Mouse (Mus musculus): Measurements from ENCODE around the gene Doc2b. TPM values are rescaled to one million over a fixed set of nuclear protein-coding genes. Genes with fewer than 3 reads are reported as not detected.

The Doc2b gene
- total and polyA plus RNA-seq, 3 experiments, result not detected

GRCm38 (mm10) chr11:75785897-75786296, 10.0 kb downstream of the Doc2b start:
- no peaks in the 10 kb centered on the region for H3K4me1 ChIP-seq (ENCODE audit: control insufficient read depth in 1 of 2, insufficient read depth in 2 of 2)
- no peak overlapping the region for H3K4me2 ChIP-seq (ENCODE audit: insufficient read depth, low read depth, poor library complexity, severe bottlenecking)
- peaks cover 24% of the 10 kb centered on the region for H3K27me3 ChIP-seq (replicated peaks)
- in situ Hi-C loops (cut with MboI; ENCODE audit: low pct_ligation_motif_present, low pct_unique_long_range_greater_than_20kb, low sequenced_read_pairs) (loop anchor here (5.0 to 10.0 kb wide), 2 partner anchors 181 to 619 kb away; partner anchors contain the start of gene Timm22), dilution Hi-C loops (cut with MboI; ENCODE audit: extremely low pct_ligation_motif_present, extremely low pct_unique_long_range_greater_than_20kb, low sequenced_read_pairs) (no loop called here)
- no peaks in the 10 kb centered on the region for H3K36me3 ChIP-seq (replicated peaks in 1 of 2; ENCODE audit: control insufficient read depth in 1 of 2, insufficient read depth in 1 of 2, low read length in 1 of 2)
- H3K9ac ChIP-seq (ENCODE audit: insufficient read depth, low read depth), result no peak overlapping the region
- H3K27ac ChIP-seq (ENCODE audit: insufficient read depth, low read depth), result no peak overlapping the region
- no peaks in the 10 kb centered on the region for H3K9me3 ChIP-seq (replicated peaks; ENCODE audit: low read length)
- H3K79me2 ChIP-seq (replicated peaks; ENCODE audit: control insufficient read depth, extremely low read depth, insufficient read depth, poor library complexity, severe bottlenecking), result no peaks in the 10 kb centered on the region
- no peak for DNase-seq (ENCODE audit: extremely low read depth)
- TF ChIP-seq E2F4 (IDR thresholded peaks at IDR 0.05; ENCODE audit: insufficient replicate concordance, low read depth, low read length) (no peak), TCF12 (IDR thresholded peaks at IDR 0.05; ENCODE audit: low read depth, low read length) (no peak), ZNF384 (IDR thresholded peaks at IDR 0.05; ENCODE audit: low read depth, low read length) (no peak), RAD21 (IDR thresholded peaks at IDR 0.05; ENCODE audit: low read depth, low read length) (no peak), BHLHE40 (IDR thresholded peaks at IDR 0.05; ENCODE audit: low read depth, low read length) (no peak), MAX (IDR thresholded peaks at IDR 0.05; ENCODE audit: low read length) (no peak), CHD2 (IDR thresholded peaks at IDR 0.05; ENCODE audit: low read length) (no peak), NRF1 (IDR thresholded peaks at IDR 0.05; ENCODE audit: low read depth, low read length) (no peak), ZMIZ1 (IDR thresholded peaks at IDR 0.05; ENCODE audit: low read depth, low read length) (no peak), SIN3A (IDR thresholded peaks at IDR 0.05; ENCODE audit: low read length) (no peak), ETS1 (conservative IDR thresholded peaks at IDR 0.05; ENCODE audit: low read depth, low read length) (no peak), IRF4 (IDR thresholded peaks at IDR 0.05; ENCODE audit: low read depth, low read length) (no peak), UBTF (IDR thresholded peaks at IDR 0.05; ENCODE audit: low read depth, low read length) (no peak), KAT2A (IDR thresholded peaks at IDR 0.05; ENCODE audit: insufficient replicate concordance, low read length) (no peak), SMC3 (IDR thresholded peaks at IDR 0.05; ENCODE audit: low read depth, low read length) (no peak), MYC (IDR thresholded peaks at IDR 0.05; ENCODE audit: low read depth, low read length) (no peak), MEF2A (IDR thresholded peaks at IDR 0.05; ENCODE audit: borderline replicate concordance, low read depth, low read length) (no peak), MXI1 (IDR thresholded peaks at IDR 0.05; ENCODE audit: low read depth, low read length) (no peak), EP300 (IDR thresholded peaks at IDR 0.05; ENCODE audit: low read length) (no peak)
- H3K4me3 ChIP-seq (replicated peaks in 1 of 3; ENCODE audit: low read depth in 2 of 3, low read length in 2 of 3, poor library complexity in 1 of 3), result no peak overlapping the region

GRCm38 (mm10) chr11:75783799-75784198, 12.1 kb downstream of the Doc2b start:
- dilution Hi-C loops (cut with MboI; ENCODE audit: extremely low pct_ligation_motif_present, extremely low pct_unique_long_range_greater_than_20kb, low sequenced_read_pairs) (no loop called here), in situ Hi-C loops (cut with MboI; ENCODE audit: low pct_ligation_motif_present, low pct_unique_long_range_greater_than_20kb, low sequenced_read_pairs) (loop anchor here (5.0 to 10.0 kb wide), 3 partner anchors 119 to 621 kb away; partner anchors contain the start of gene Timm22)
- Histone ChIP-seq H3K4me3 (replicated peaks in 1 of 3; ENCODE audit: low read depth in 2 of 3, low read length in 2 of 3, poor library complexity in 1 of 3) (no peak overlapping the region), H3K9me3 (replicated peaks; ENCODE audit: low read length) (no peaks in the 10 kb centered on the region), H3K27me3 (replicated peaks) (peaks cover 8% of the 10 kb centered on the region), H3K36me3 (replicated peaks in 1 of 2; ENCODE audit: control insufficient read depth in 1 of 2, insufficient read depth in 1 of 2, low read length in 1 of 2) (no peaks in the 10 kb centered on the region), H3K4me2 (ENCODE audit: insufficient read depth, low read depth, poor library complexity, severe bottlenecking) (no peak overlapping the region), H3K27ac (ENCODE audit: insufficient read depth, low read depth) (no peak overlapping the region), H3K4me1 (ENCODE audit: control insufficient read depth in 1 of 2, insufficient read depth in 2 of 2) (no peaks in the 10 kb centered on the region), H3K9ac (ENCODE audit: insufficient read depth, low read depth) (no peak overlapping the region), H3K79me2 (replicated peaks; ENCODE audit: control insufficient read depth, extremely low read depth, insufficient read depth, poor library complexity, severe bottlenecking) (no peaks in the 10 kb centered on the region)
- TF ChIP-seq NRF1 (IDR thresholded peaks at IDR 0.05; ENCODE audit: low read depth, low read length) (no peak), USF2 (conservative IDR thresholded peaks at IDR 0.05; ENCODE audit: low read depth, low read length) (no peak), CTCF (conservative IDR thresholded peaks at IDR 0.05 in 1 of 2, IDR thresholded peaks at IDR 0.05 in 1 of 2; ENCODE audit: low read depth in 2 of 2, low read length in 2 of 2) (no peak), MAX (IDR thresholded peaks at IDR 0.05; ENCODE audit: low read length) (no peak), BHLHE40 (IDR thresholded peaks at IDR 0.05; ENCODE audit: low read depth, low read length) (no peak), EP300 (IDR thresholded peaks at IDR 0.05; ENCODE audit: low read length) (no peak), TCF12 (IDR thresholded peaks at IDR 0.05; ENCODE audit: low read depth, low read length) (no peak), USF1 (IDR thresholded peaks at IDR 0.05; ENCODE audit: low read depth, low read length) (no peak), JUND (conservative IDR thresholded peaks at IDR 0.05; ENCODE audit: low read depth, low read length) (no peak), TBP (conservative IDR thresholded peaks at IDR 0.05; ENCODE audit: low read depth, low read length) (no peak)
- DNase-seq (ENCODE audit: extremely low read depth), result no peak
